Mouse (Mus musculus) heart, embryonic 14.5 days (tissue): ENCODE measurements around the gene Rasgef1c. TPM values are rescaled to one million over a fixed set of nuclear protein-coding genes. Genes with fewer than 3 reads are reported as not detected.

Experiments
- ATAC-seq: fragments of 200-750 bp; cut with Nextera tagmentation; 2 replicates; pipeline ENCODE4 v1.8.0; 2017; ENCODE audit warnings: low read depth, moderate TSS enrichment; ENCODE audit not compliant: insufficient number of reproducible peaks, insufficient read depth, low FRiP score
- H3K27ac ChIP-seq, 2 experiments: fragments of 200-500 bp in 1 of 2; fragments of 300-500 bp in 1 of 2; sonication (generic) in 1 of 2; replicated peaks in 1 of 2; 2 replicates each; pipeline ENCODE4 v1.5.1; 2012 to 2014; ENCODE audit warnings: low read depth in 2 of 2, low read length in 2 of 2, control low read depth in 1 of 2, mild to moderate bottlenecking in 1 of 2, mixed read lengths in 1 of 2; ENCODE audit not compliant: control insufficient read depth in 1 of 2, insufficient read depth in 1 of 2
- H3K27me3 ChIP-seq: fragments of 300-500 bp; sonication (generic); 2 replicates; pipeline ENCODE4 v1.6.1; 2014; ENCODE audit warnings: mild to moderate bottlenecking, low read length, control low read depth; ENCODE audit not compliant: control insufficient read depth, insufficient read depth
- H3K36me3 ChIP-seq: fragments of 300-500 bp; sonication (generic); 2 replicates; pipeline ENCODE4 v1.6.1; 2014; ENCODE audit warnings: mild to moderate bottlenecking, control low read depth, low read length, mixed read lengths; ENCODE audit not compliant: control insufficient read depth, insufficient read depth
- H3K4me1 ChIP-seq, 2 experiments: fragments of 200-500 bp in 1 of 2; fragments of 300-500 bp in 1 of 2; sonication (generic) in 1 of 2; 2 replicates each; pipeline ENCODE4 v1.6.1; 2012 to 2014; ENCODE audit warnings: low read length in 2 of 2, control low read depth in 1 of 2, mixed read lengths in 1 of 2; ENCODE audit not compliant: control insufficient read depth in 2 of 2, insufficient read depth in 2 of 2
- H3K4me2 ChIP-seq: fragments of 300-500 bp; sonication (generic); 2 replicates; pipeline ENCODE4 v1.6.1; 2014; ENCODE audit warnings: mild to moderate bottlenecking, low read length
- H3K4me3 ChIP-seq, 2 experiments: fragments of 200-500 bp in 1 of 2; fragments of 300-500 bp in 1 of 2; sonication (generic) in 1 of 2; 2 replicates each; pipeline ENCODE4 v1.5.1; 2012 to 2014; ENCODE audit warnings: low read length in 2 of 2, mild to moderate bottlenecking in 2 of 2, control low read depth in 1 of 2, low read depth in 1 of 2, moderate library complexity in 1 of 2; ENCODE audit not compliant: control insufficient read depth in 1 of 2, insufficient read depth in 1 of 2
- H3K9ac ChIP-seq: fragments of 300-500 bp; sonication (generic); 2 replicates; pipeline ENCODE4 v1.6.1; 2014; ENCODE audit warnings: mild to moderate bottlenecking, low read length
- H3K9me3 ChIP-seq: fragments of 300-500 bp; sonication (generic); 2 replicates; pipeline ENCODE4 v1.6.1; 2016; ENCODE audit warnings: low read length, control low read depth; ENCODE audit not compliant: control insufficient read depth
- WGBS: fragments of 180-500 bp; shearing (Covaris S2); extraction: QIAGEN DNeasy Blood & Tissue Kit; methylation state at CpG from one replicate; pipeline ENCODE4 v1.1.7; 2014; 5-methylcytosine and 5-hydroxymethylcytosine counted together
- polyA plus RNA-seq: library from polyadenylated mRNA; unstranded; fragments of >200 nt; fragmentation: Nextera tagmentation; extraction: Ambion mirVana; gene quantifications from 2 replicates; pipeline ENCODE4 v1.2.1, GENCODE M21; 2014

Rasgef1c gene
- polyA plus RNA-seq, 1 experiment from 2014 or later, result not detected

- no peaks in the 10 kb centered on the region for H3K9me3 ChIP-seq
- peaks cover 12% of the 10 kb centered on the region in 2 experiments for H3K4me1 ChIP-seq
- H3K4me2 ChIP-seq, result no peak overlapping the region
- H3K9ac ChIP-seq, result no peak overlapping the region
- H3K27ac ChIP-seq, result no peak overlapping the region
- H3K4me3 ChIP-seq, result no peak overlapping the region
- WGBS, result 92% methylated on average over 4 of the region's 4 CpGs
- no peaks in the 10 kb centered on the region for H3K27me3 ChIP-seq
- ATAC-seq, result no peak
- no peaks in the 10 kb centered on the region for H3K36me3 ChIP-seq
Observed at GRCm38 (mm10) chr11:49983875-49984552, 82.4 kb downstream of the Rasgef1c start.

- H3K9me3 ChIP-seq, result no peaks in the 10 kb centered on the region
- no peak overlapping the region for H3K9ac ChIP-seq
- WGBS, result 75% methylated on average over 4 of the region's 4 CpGs
- peaks cover 12% of the 10 kb centered on the region in 2 experiments for H3K4me1 ChIP-seq
- no peak overlapping the region for H3K27ac ChIP-seq
- no peak overlapping the region for H3K4me2 ChIP-seq
- no peaks in the 10 kb centered on the region for H3K36me3 ChIP-seq
- ATAC-seq, result no peak
- H3K27me3 ChIP-seq, result no peaks in the 10 kb centered on the region
- H3K4me3 ChIP-seq, result no peak overlapping the region
Observed at GRCm38 (mm10) chr11:49985009-49985408, 83.4 kb downstream of the Rasgef1c start.

GRCm38 (mm10) chr11:49986277-49987036, 84.8 kb downstream of the Rasgef1c start:
- Histone ChIP-seq H3K9ac (no peak overlapping the region), H3K27me3 (no peaks in the 10 kb centered on the region), H3K27ac (no peak overlapping the region), H3K4me2 (no peak overlapping the region), H3K36me3 (no peaks in the 10 kb centered on the region), H3K4me1 (peaks cover 4 to 5% of the 10 kb centered on the region in 2 experiments), H3K4me3 (no peak overlapping the region), H3K9me3 (no peaks in the 10 kb centered on the region)
- 22% methylated on average over 10 of the region's 10 CpGs for WGBS
- ATAC-seq, result no peak; the same call in 1 of the 2 replicates

- ATAC-seq, result no peak
- no peaks in the 10 kb centered on the region for H3K9me3 ChIP-seq
- no peaks in the 10 kb centered on the region for H3K36me3 ChIP-seq
- 62% methylated on average over 2 of the region's 2 CpGs for WGBS
- no peak overlapping the region for H3K4me3 ChIP-seq
- no peaks in the 10 kb centered on the region for H3K4me1 ChIP-seq
- no peak overlapping the region for H3K27ac ChIP-seq
- H3K4me2 ChIP-seq, result no peak overlapping the region
- no peaks in the 10 kb centered on the region for H3K27me3 ChIP-seq
- H3K9ac ChIP-seq, result no peak overlapping the region
Observed at GRCm38 (mm10) chr11:49994536-49994935, 92.9 kb downstream of the Rasgef1c start.

DNA sequence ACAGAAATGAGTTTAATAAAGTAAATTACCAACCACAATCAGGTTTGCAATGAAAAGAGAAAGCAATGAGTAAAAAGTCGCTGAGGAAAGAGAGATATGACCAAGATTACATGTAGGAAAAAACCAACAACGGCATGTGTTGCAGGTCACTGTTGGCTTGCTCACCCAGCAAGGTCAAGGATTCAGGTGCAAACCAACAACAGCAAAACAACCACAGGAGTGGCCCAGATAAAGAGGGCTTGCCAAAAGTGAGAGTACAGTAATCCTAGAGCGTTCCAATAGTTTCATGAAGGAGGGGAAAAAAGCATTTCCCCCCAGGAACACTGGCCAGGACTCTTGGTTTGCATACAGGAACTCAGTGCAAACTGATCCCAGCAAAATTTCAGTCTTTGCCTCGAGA, 94.8 kb downstream of the Rasgef1c start:
- no peak overlapping the region for H3K4me3 ChIP-seq
- H3K9ac ChIP-seq, result no peak overlapping the region
- 71% methylated on average over 4 of the region's 4 CpGs for WGBS
- no peak overlapping the region for H3K27ac ChIP-seq
- H3K27me3 ChIP-seq, result no peaks in the 10 kb centered on the region
- no peaks in the 10 kb centered on the region for H3K4me1 ChIP-seq
- H3K4me2 ChIP-seq, result no peak overlapping the region
- no peaks in the 10 kb centered on the region for H3K9me3 ChIP-seq
- ATAC-seq, result no peak
- H3K36me3 ChIP-seq, result no peaks in the 10 kb centered on the region

- 72% methylated on average over 5 of the region's 5 CpGs for WGBS
- Histone ChIP-seq H3K27me3 (no peaks in the 10 kb centered on the region), H3K9ac (no peak overlapping the region), H3K4me2 (no peak overlapping the region), H3K4me1 (no peaks in the 10 kb centered on the region), H3K9me3 (no peaks in the 10 kb centered on the region), H3K36me3 (no peaks in the 10 kb centered on the region), H3K4me3 (no peak overlapping the region), H3K27ac (no peak overlapping the region)
- no peak for ATAC-seq
Observed at GRCm38 (mm10) chr11:49997321-49997720, 95.7 kb downstream of the Rasgef1c start.

GRCm38 (mm10) chr11:50002853-50003252, 101.2 kb downstream of the Rasgef1c start:
- Histone ChIP-seq H3K9me3 (no peaks in the 10 kb centered on the region), H3K27ac (no peak overlapping the region), H3K4me2 (no peak overlapping the region), H3K27me3 (no peaks in the 10 kb centered on the region), H3K4me3 (no peak overlapping the region), H3K9ac (no peak overlapping the region), H3K4me1 (no peaks in the 10 kb centered on the region), H3K36me3 (no peaks in the 10 kb centered on the region)
- 79% methylated on average over 4 of the region's 4 CpGs for WGBS
- no peak for ATAC-seq
